ENCODE assay signal across 18 mouse cellular contexts in genomic region chr8:104134521-104134920, GRCm38 (mm10). TPM values are rescaled to one million over a fixed set of nuclear protein-coding genes. Genes with fewer than 3 reads are reported as not detected.
"Had no signal": no experiment of that assay in that cellular context is flagged by ENCODE, and none has a peak within 500 bp of the region (broad histone marks: within the 10 kb centered on the region; RNA-seq: fewer than 3 reads in every experiment).

No protein-coding gene starts in this region.

- H3K4me2 ChIP-seq: lung, embryonic 14.5 days; neural tube, embryonic 13.5 days; neural tube, embryonic 15.5 days had no signal

- H3K27me3 ChIP-seq: neural tube, embryonic 13.5 days; neural tube, embryonic 15.5 days had no signal

- ATAC-seq: midbrain, embryonic 16.5 days had no signal

- H3K36me3 ChIP-seq: midbrain, embryonic 10.5 days; neural tube, embryonic 13.5 days; neural tube, embryonic 15.5 days had no signal

- H3K9ac ChIP-seq: lung, embryonic 14.5 days; neural tube, embryonic 13.5 days; neural tube, embryonic 15.5 days had no signal

- H3K4me3 ChIP-seq: midbrain, embryonic 10.5 days; myocyte; neural tube, embryonic 13.5 days; neural tube, embryonic 15.5 days had no signal

- H3K4me1 ChIP-seq: midbrain, embryonic 10.5 days; neural tube, embryonic 13.5 days; neural tube, embryonic 15.5 days had no signal

- H3K9me3 ChIP-seq: midbrain, embryonic 10.5 days; neural tube, embryonic 13.5 days; neural tube, embryonic 15.5 days had no signal

- H3K27ac ChIP-seq: midbrain, embryonic 10.5 days; neural tube, embryonic 13.5 days; neural tube, embryonic 15.5 days had no signal

- DNase-seq: lung, adult 18-20 months; lung, embryonic 14.5 days; lung, postnatal 10 days; lung, postnatal 4 days; midbrain, embryonic 14.5 days; retina, postnatal 1 day; right cerebral cortex, adult 18-20 months; right cerebral cortex, postnatal 25 days; right cerebral cortex, postnatal 4 days; thymus, adult 18-20 months; thymus, postnatal 14 days; thymus, postnatal 36 days had no signal

RNA-seq across cellular contexts. Expression of gene Cdh5, which starts 33.1 kb away (rescaled TPM):
- total RNA-seq: megakaryocyte-erythroid progenitor cell, adult 5-6 weeks had no signal

RNA-seq across cellular contexts. Expression of gene Bean1, which starts 35.7 kb away (rescaled TPM):
- total RNA-seq: megakaryocyte-erythroid progenitor cell, adult 5-6 weeks had no signal
